Mouse (Mus musculus) megakaryocyte, embryonic 14.5 days (primary cell): ENCODE measurements around the gene Hs3st5. TPM values are rescaled to one million over a fixed set of nuclear protein-coding genes. Genes with fewer than 3 reads are reported as not detected.

Experiments used
- H3K27me3 ChIP-seq: replicated peaks from 2 replicates; pipeline ENCODE3; 2012; ENCODE audit warnings: inconsistent platforms
- H3K36me3 ChIP-seq: replicated peaks from 2 replicates; pipeline ENCODE3; 2012; ENCODE audit warnings: low read length, inconsistent platforms, mixed read lengths
- H3K4me1 ChIP-seq: 2 replicates; pipeline ENCODE4 v1.6.1; 2012; ENCODE audit warnings: inconsistent platforms
- H3K4me3 ChIP-seq: replicated peaks from 2 replicates; pipeline ENCODE3; 2012; ENCODE audit warnings: moderate library complexity, mild to moderate bottlenecking, inconsistent platforms
- H3K9me3 ChIP-seq: 2 replicates; pipeline ENCODE4 v1.6.1; 2012; ENCODE audit warnings: inconsistent platforms
- FLI1 ChIP-seq: IDR thresholded peaks from 2 replicates; pipeline ENCODE4 v1.6.1; 2012; ENCODE audit warnings: low read length, inconsistent platforms, mixed read lengths
- GATA1 ChIP-seq: IDR thresholded peaks from 3 replicates; pipeline ENCODE4 v1.6.1; 2012; ENCODE audit warnings: mixed read lengths, low read length, inconsistent platforms, borderline replicate concordance
- polyA plus RNA-seq: library from polyadenylated mRNA; stranded (reverse); fragments of >175 nt; gene quantifications from 2 replicates; pipeline ENCODE4 v1.2.3, GENCODE M21; 2012; ENCODE audit warnings: low replicate concordance; ENCODE audit not compliant: insufficient read depth

Hs3st5 gene
- polyA plus RNA-seq, 1 experiment: not detected

- Histone ChIP-seq H3K27me3 (no peaks in the 10 kb centered on the region), H3K36me3 (no peaks in the 10 kb centered on the region), H3K4me1 (no peaks in the 10 kb centered on the region), H3K4me3 (no peak overlapping the region), H3K9me3 (peaks cover 3% of the 10 kb centered on the region; the same call in 1 of the 2 replicates)
- TF ChIP-seq GATA1 (no peak), FLI1 (no peak)
Measured at GRCm38 (mm10) chr10:36834224-36834623, 327.6 kb downstream of the Hs3st5 start.

- H3K4me1 ChIP-seq: no peaks in the 10 kb centered on the region
- peaks cover 3% of the 10 kb centered on the region; the same call in 1 of the 2 replicates for H3K9me3 ChIP-seq
- no peaks in the 10 kb centered on the region for H3K36me3 ChIP-seq
- H3K27me3 ChIP-seq: no peaks in the 10 kb centered on the region
- H3K4me3 ChIP-seq: no peak overlapping the region
- TF ChIP-seq FLI1 (no peak), GATA1 (no peak)
Measured at GRCm38 (mm10) chr10:36835836-36836516, 329.4 kb downstream of the Hs3st5 start.

- H3K4me1 ChIP-seq: no peaks in the 10 kb centered on the region
- no peak for TF ChIP-seq FLI1
- no peak for TF ChIP-seq GATA1
- no peak overlapping the region for H3K4me3 ChIP-seq
- H3K9me3 ChIP-seq: peaks cover 7% of the 10 kb centered on the region; the same call in 1 of the 2 replicates
- no peaks in the 10 kb centered on the region for H3K27me3 ChIP-seq
- H3K36me3 ChIP-seq: no peaks in the 10 kb centered on the region
Measured at GRCm38 (mm10) chr10:36850231-36850630, 343.6 kb downstream of the Hs3st5 start.

- no peaks in the 10 kb centered on the region for H3K36me3 ChIP-seq
- H3K4me1 ChIP-seq: no peaks in the 10 kb centered on the region
- TF ChIP-seq GATA1 (no peak), FLI1 (no peak)
- H3K27me3 ChIP-seq: no peaks in the 10 kb centered on the region
- no peak overlapping the region for H3K4me3 ChIP-seq
- peaks cover 2% of the 10 kb centered on the region; the same call in 1 of the 2 replicates for H3K9me3 ChIP-seq
Measured at GRCm38 (mm10) chr10:36862127-36862895, 355.7 kb downstream of the Hs3st5 start.
